Mouse (Mus musculus) left cerebral cortex, adult 2 months (tissue): ENCODE results near the gene Lhfp. TPM values are rescaled to one million over a fixed set of nuclear protein-coding genes. Genes with fewer than 3 reads are reported as not detected.

ENCODE experiments used
- DNase-seq, 2 experiments: peaks; one replicate each; pipeline ENCODE4 v3.0.0; 2021 to 2022; ENCODE audit warnings: low spot score in 2 of 2, mixed read lengths in 1 of 2; ENCODE audit errors: extremely low spot score in 1 of 2
- H3K27ac ChIP-seq: fragments of 200-600 bp; 2 replicates; pipeline ENCODE4 v1.8.1; 2022
- H3K4me3 ChIP-seq: fragments of 200-600 bp; 2 replicates; pipeline ENCODE4 v1.8.1; 2022
- CTCF ChIP-seq: fragments of 200-600 bp; IDR thresholded peaks from 2 replicates; pipeline ENCODE4 v1.8.1; 2022; ENCODE audit warnings: antibody characterized with exemption, mild to moderate bottlenecking, moderate library complexity
- intact Hi-C: fragments of 180-260 bp; cut with DNase I; formaldehyde crosslinking; loops from one replicate; pipeline ENCODE4 v1.15.1; 2025
- total RNA-seq, 2 experiments: library from RNA; stranded (reverse); gene quantifications; 2 replicates each; pipeline ENCODE4 v1.2.3; 2021

The Lhfp gene
- total RNA-seq, 2 experiments from 2014 or later = 32.9 to 34.4 TPM

GRCm38 (mm10) chr3:53195666-53196107 lies 154.4 kb downstream of the Lhfp start:
- H3K27ac ChIP-seq = no peak overlapping the region
- H3K4me3 ChIP-seq = no peak overlapping the region
- intact Hi-C loops = no loop called here
- DNase-seq = no peak
- TF ChIP-seq CTCF = no peak

GRCm38 (mm10) chr3:53200175-53200574 lies 158.8 kb downstream of the Lhfp start:
- intact Hi-C loops = no loop called here
- no peak for TF ChIP-seq CTCF
- H3K27ac ChIP-seq = no peak overlapping the region
- no peak for DNase-seq
- no peak overlapping the region for H3K4me3 ChIP-seq

GRCm38 (mm10) chr3:53200853-53201252 lies 159.5 kb downstream of the Lhfp start:
- DNase-seq = no peak
- TF ChIP-seq CTCF = no peak
- H3K4me3 ChIP-seq = no peak overlapping the region
- intact Hi-C loops = no loop called here
- no peak overlapping the region for H3K27ac ChIP-seq

GRCm38 (mm10) chr3:53201670-53202069 lies 160.3 kb downstream of the Lhfp start:
- TF ChIP-seq CTCF = no peak
- Histone ChIP-seq H3K4me3 (no peak overlapping the region), H3K27ac (no peak overlapping the region)
- intact Hi-C loops = no loop called here
- no peak for DNase-seq

DNA sequence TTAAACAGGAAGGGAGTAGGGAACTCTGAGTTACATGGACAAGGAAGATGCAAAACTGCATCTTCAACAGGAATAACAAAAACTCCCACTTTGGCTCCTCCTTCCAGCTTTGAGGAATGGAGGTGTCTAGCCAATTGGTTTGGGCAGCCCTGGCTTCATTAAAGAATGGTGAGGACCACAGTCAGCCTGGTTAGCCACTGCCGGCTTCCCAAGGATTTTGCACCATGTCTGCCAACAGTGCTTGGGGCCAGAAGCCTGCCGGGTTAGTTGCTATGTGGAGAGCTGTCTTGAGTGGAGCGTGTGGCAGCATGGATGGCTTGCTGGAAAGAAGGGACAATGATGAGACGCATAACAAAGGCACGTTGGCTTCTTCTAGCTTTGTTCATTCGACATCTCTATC lies 160.9 kb downstream of the Lhfp start:
- Histone ChIP-seq H3K27ac (no peak overlapping the region), H3K4me3 (no peak overlapping the region)
- intact Hi-C loops = no loop called here
- no peak for TF ChIP-seq CTCF
- no peak for DNase-seq

DNA sequence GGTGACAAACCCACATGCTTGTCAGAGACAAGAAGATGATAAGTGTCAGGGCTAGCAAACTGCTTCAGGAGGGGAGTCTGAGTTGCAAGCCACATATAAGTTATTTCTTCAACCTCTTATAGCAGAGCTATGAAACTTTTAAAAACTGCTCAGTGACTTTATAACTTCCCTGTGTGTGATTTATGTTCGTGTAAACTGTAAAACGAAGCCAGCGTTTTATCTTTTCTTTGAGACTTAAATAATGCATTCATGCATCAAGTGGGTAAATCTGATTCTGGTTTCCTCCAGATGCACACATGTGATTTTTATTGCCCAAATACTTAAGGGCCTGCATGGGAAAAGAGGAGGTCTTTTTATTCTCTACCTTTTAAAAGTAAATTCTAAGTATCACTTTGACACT lies 161.4 kb downstream of the Lhfp start:
- no peak overlapping the region for H3K27ac ChIP-seq
- no peak for TF ChIP-seq CTCF
- no peak overlapping the region for H3K4me3 ChIP-seq
- intact Hi-C loops = no loop called here
- DNase-seq = no peak

- no peak for TF ChIP-seq CTCF
- Histone ChIP-seq H3K27ac (no peak overlapping the region), H3K4me3 (no peak overlapping the region)
- DNase-seq = no peak
- intact Hi-C loops = no loop called here
Observed at GRCm38 (mm10) chr3:53203656-53204055, 162.3 kb downstream of the Lhfp start.

DNA sequence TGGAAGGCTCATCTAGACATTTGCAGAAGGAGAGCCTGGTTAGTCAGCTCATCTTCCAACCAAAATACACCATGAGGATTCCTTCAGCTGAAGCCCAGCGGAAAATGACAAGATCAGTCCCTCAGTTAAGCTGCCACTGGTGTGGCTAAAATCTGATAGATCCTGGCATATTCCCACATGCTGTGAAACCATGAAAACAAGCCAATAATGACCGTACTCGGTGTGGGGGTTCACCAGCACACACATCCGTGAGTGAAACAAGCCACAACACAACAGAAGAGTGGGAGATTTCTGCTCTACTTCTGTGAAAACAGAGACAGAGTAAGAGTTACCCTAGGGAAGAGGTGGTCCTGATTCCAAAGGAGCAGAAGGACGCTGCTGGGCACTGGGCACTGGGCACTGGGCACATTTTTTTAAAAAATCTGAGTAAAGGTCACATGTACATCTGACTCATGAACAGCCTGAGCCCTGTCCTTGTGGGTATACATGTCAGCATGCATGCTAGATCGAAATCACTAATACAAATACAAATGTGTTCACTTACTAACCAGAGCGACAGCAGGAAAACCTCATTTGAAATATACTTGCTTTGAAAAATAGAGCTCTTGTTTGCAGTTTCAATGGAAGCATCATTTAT lies 163.1 kb downstream of the Lhfp start:
- TF ChIP-seq CTCF = no peak
- no peak overlapping the region for H3K27ac ChIP-seq
- intact Hi-C loops = no loop called here
- H3K4me3 ChIP-seq = no peak overlapping the region
- no peak for DNase-seq

- no peak overlapping the region for H3K4me3 ChIP-seq
- TF ChIP-seq CTCF = no peak
- no peak for DNase-seq
- no peak overlapping the region for H3K27ac ChIP-seq
- intact Hi-C loops = no loop called here
Observed at GRCm38 (mm10) chr3:53204985-53205365, 163.6 kb downstream of the Lhfp start.

- H3K27ac ChIP-seq = no peak overlapping the region
- intact Hi-C loops = loop anchor here (2.0 kb wide), 1 partner anchor 41 kb away; no protein-coding TSS in a partner anchor
- no peak overlapping the region for H3K4me3 ChIP-seq
- no peak for DNase-seq
- no peak for TF ChIP-seq CTCF
Observed at GRCm38 (mm10) chr3:53205706-53206105, 164.4 kb downstream of the Lhfp start.

- intact Hi-C loops = loop anchor here (2.0 kb wide), 1 partner anchor 42 kb away; no protein-coding TSS in a partner anchor
- TF ChIP-seq CTCF = no peak
- Histone ChIP-seq H3K4me3 (no peak overlapping the region), H3K27ac (no peak overlapping the region)
- DNase-seq = no peak
Observed at GRCm38 (mm10) chr3:53206509-53207224, 165.3 kb downstream of the Lhfp start.

DNA sequence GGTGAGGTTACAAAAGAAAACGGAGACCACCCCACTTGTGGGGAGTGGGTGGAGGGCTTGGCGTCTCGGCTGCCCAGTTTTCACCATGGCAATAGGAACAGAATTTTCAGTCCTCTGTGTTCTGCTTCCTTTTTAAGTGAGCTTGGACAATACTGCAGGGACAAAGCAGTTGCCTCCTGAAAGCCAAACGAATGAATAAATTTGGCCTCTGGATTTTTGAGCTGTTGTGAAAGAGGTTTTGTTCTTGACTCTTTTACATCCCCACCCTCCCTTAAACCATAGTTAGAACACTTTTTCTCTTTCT lies 165.8 kb downstream of the Lhfp start:
- TF ChIP-seq CTCF = no peak
- no peak for DNase-seq
- intact Hi-C loops = loop anchor here (2.0 kb wide), 1 partner anchor 42 kb away; no protein-coding TSS in a partner anchor
- no peak overlapping the region for H3K27ac ChIP-seq
- H3K4me3 ChIP-seq = no peak overlapping the region
